Mouse (Mus musculus) liver, embryonic 16.5 days (tissue): ENCODE data around the gene Tmem116. TPM values are rescaled to one million over a fixed set of nuclear protein-coding genes. Genes with fewer than 3 reads are reported as not detected.
"Not testable (repeated sequence)": the region's sequence is repeated elsewhere in the genome, so short reads cannot be mapped to it uniquely, and the experiment has no call there.

Experiments used
- ATAC-seq: fragments of 200-750 bp; cut with Nextera tagmentation; 2 replicates; pipeline ENCODE4 v1.8.0; 2017; ENCODE audit warnings: low read depth, mild to moderate bottlenecking, moderate number of reproducible peaks, moderate library complexity
- H3K27ac ChIP-seq: fragments of 300-500 bp; sonication (generic); 2 replicates; pipeline ENCODE4 v1.5.1; 2014; ENCODE audit warnings: mild to moderate bottlenecking, low read length
- H3K27me3 ChIP-seq: fragments of 300-500 bp; sonication (generic); 2 replicates; pipeline ENCODE4 v1.6.1; 2014; ENCODE audit warnings: low read depth, low read length, mixed read lengths; ENCODE audit not compliant: control insufficient read depth, insufficient read depth
- H3K36me3 ChIP-seq: fragments of 300-500 bp; sonication (generic); 2 replicates; pipeline ENCODE4 v1.6.1; 2014; ENCODE audit warnings: mild to moderate bottlenecking; ENCODE audit not compliant: control insufficient read depth, insufficient read depth
- H3K4me1 ChIP-seq: fragments of 300-500 bp; sonication (generic); 2 replicates; pipeline ENCODE4 v1.6.1; 2014; ENCODE audit warnings: low read depth, low read length, mixed read lengths; ENCODE audit not compliant: control insufficient read depth
- H3K4me2 ChIP-seq: fragments of 300-500 bp; sonication (generic); 2 replicates; pipeline ENCODE4 v1.6.1; 2014; ENCODE audit warnings: low read depth, low read length, mixed read lengths
- H3K4me3 ChIP-seq: fragments of 300-500 bp; sonication (generic); 2 replicates; pipeline ENCODE4 v1.5.1; 2014; ENCODE audit warnings: low read depth, mild to moderate bottlenecking, low read length
- H3K9ac ChIP-seq: fragments of 300-500 bp; sonication (generic); 2 replicates; pipeline ENCODE4 v1.6.1; 2014; ENCODE audit warnings: low read depth, low read length
- H3K9me3 ChIP-seq: fragments of 300-500 bp; sonication (generic); replicated peaks from 2 replicates; pipeline ENCODE4 v1.6.1; 2016; ENCODE audit warnings: low read length; ENCODE audit not compliant: control insufficient read depth
- WGBS: fragments of 180-500 bp; shearing (Covaris S2); extraction: QIAGEN DNeasy Blood & Tissue Kit; methylation state at CpG from one replicate; pipeline ENCODE4 v1.1.7; 2014; ENCODE audit not compliant: insufficient replicate concordance; 5-methylcytosine and 5-hydroxymethylcytosine counted together
- polyA plus RNA-seq: library from polyadenylated mRNA; unstranded; fragments of >200 nt; fragmentation: Nextera tagmentation; extraction: Ambion mirVana; gene quantifications from 2 replicates; pipeline ENCODE4 v1.2.1, GENCODE M21; 2015

Gene Tmem116
- polyA plus RNA-seq, 1 experiment from 2014 or later = 1.2 TPM

GRCm38 (mm10) chr5:121474610-121475009, 22.9 kb downstream of the Tmem116 start:
- peaks cover 42% of the 10 kb centered on the region for H3K4me1 ChIP-seq
- ATAC-seq = no peak
- H3K4me2 ChIP-seq = no peak overlapping the region
- no peak overlapping the region for H3K4me3 ChIP-seq
- 73% methylated on average over 7 of the region's 7 CpGs for WGBS
- H3K27ac ChIP-seq = no peak overlapping the region
- no peaks in the 10 kb centered on the region for H3K36me3 ChIP-seq
- no peaks in the 10 kb centered on the region for H3K9me3 ChIP-seq
- no peak overlapping the region for H3K9ac ChIP-seq
- no peaks in the 10 kb centered on the region for H3K27me3 ChIP-seq

- Histone ChIP-seq H3K4me3 (no peak overlapping the region), H3K9me3 (no peaks in the 10 kb centered on the region), H3K4me1 (peaks cover 30% of the 10 kb centered on the region), H3K9ac (no peak overlapping the region), H3K4me2 (0 out of 2 replicates have a peak overlapping the region, but pooled peaks have one; percentile 12), H3K36me3 (no peaks in the 10 kb centered on the region), H3K27me3 (no peaks in the 10 kb centered on the region), H3K27ac (peak overlapping the region; percentile 65)
- ATAC-seq = peak; percentile 89
- 32% methylated on average over 1 of the region's 1 CpGs for WGBS
Measured at GRCm38 (mm10) chr5:121476040-121476439, 24.3 kb downstream of the Tmem116 start.

- peaks cover 23% of the 10 kb centered on the region for H3K4me1 ChIP-seq
- WGBS = 30% methylated on average over 3 of the region's 3 CpGs
- no peak for ATAC-seq
- no peak overlapping the region for H3K9ac ChIP-seq
- H3K9me3 ChIP-seq = no peaks in the 10 kb centered on the region
- H3K4me3 ChIP-seq = no peak overlapping the region
- no peak overlapping the region for H3K4me2 ChIP-seq
- H3K27me3 ChIP-seq = no peaks in the 10 kb centered on the region
- H3K27ac ChIP-seq = no peak overlapping the region
- no peaks in the 10 kb centered on the region for H3K36me3 ChIP-seq
Measured at GRCm38 (mm10) chr5:121477680-121478079, 26.0 kb downstream of the Tmem116 start.

GRCm38 (mm10) chr5:121484801-121485200, 33.1 kb downstream of the Tmem116 start:
- no peaks in the 10 kb centered on the region for H3K4me1 ChIP-seq
- H3K27ac ChIP-seq = no peak overlapping the region
- ATAC-seq = 0 out of 2 replicates have a peak, but pooled peaks have one; percentile 37
- H3K4me3 ChIP-seq = no peak overlapping the region
- H3K4me2 ChIP-seq = no peak overlapping the region
- no peaks in the 10 kb centered on the region for H3K9me3 ChIP-seq
- WGBS = 59% methylated on average over 5 of the region's 5 CpGs
- H3K36me3 ChIP-seq = no peaks in the 10 kb centered on the region
- no peaks in the 10 kb centered on the region for H3K27me3 ChIP-seq
- no peak overlapping the region for H3K9ac ChIP-seq

- no peak for ATAC-seq
- H3K4me3 ChIP-seq = no peak overlapping the region
- no peak overlapping the region for H3K9ac ChIP-seq
- H3K27me3 ChIP-seq = no peaks in the 10 kb centered on the region
- H3K4me1 ChIP-seq = no peaks in the 10 kb centered on the region
- no peaks in the 10 kb centered on the region for H3K36me3 ChIP-seq
- WGBS = 62% methylated on average over 8 of the region's 8 CpGs
- no peak overlapping the region for H3K4me2 ChIP-seq
- no peak overlapping the region for H3K27ac ChIP-seq
- no peaks in the 10 kb centered on the region for H3K9me3 ChIP-seq
Measured at GRCm38 (mm10) chr5:121493305-121493704, 41.6 kb downstream of the Tmem116 start.

- Histone ChIP-seq H3K9ac (no peak overlapping the region), H3K27me3 (no peaks in the 10 kb centered on the region), H3K27ac (no peak overlapping the region), H3K4me1 (peaks cover 7% of the 10 kb centered on the region), H3K9me3 (no peaks in the 10 kb centered on the region), H3K4me3 (no peak overlapping the region), H3K36me3 (no peaks in the 10 kb centered on the region), H3K4me2 (peak overlapping the region; percentile 29; the same call in 1 of the 2 replicates)
- no peak for ATAC-seq
- 18% methylated on average over 7 of the region's 7 CpGs for WGBS
Measured at GRCm38 (mm10) chr5:121500719-121501118, 49.0 kb downstream of the Tmem116 start.

- 12% methylated on average over 11 of the region's 17 CpGs for WGBS
- H3K4me2 ChIP-seq = peak overlapping the region; percentile 29
- ATAC-seq = 0 out of 2 replicates have a peak, but pooled peaks have one; percentile 21
Measured at GRCm38 (mm10) chr5:121501424-121501996, 49.8 kb downstream of the Tmem116 start.

GRCm38 (mm10) chr5:121503231-121503630, 51.5 kb downstream of the Tmem116 start, which contains the start of gene Adam1b:
TSS of gene Adam1b (minus strand) at chr5:121503435.
- peaks cover 7% of the 10 kb centered on the region for H3K4me1 ChIP-seq
- H3K9me3 ChIP-seq = no peaks in the 10 kb centered on the region
- H3K27me3 ChIP-seq = no peaks in the 10 kb centered on the region
- no peak for ATAC-seq
- no peak within 1 kb of the TSS for H3K4me2 ChIP-seq
- no peak within 1 kb of the TSS for H3K27ac ChIP-seq
- no peak within 1 kb of the TSS for H3K4me3 ChIP-seq
- no peak within 1 kb of the TSS for H3K9ac ChIP-seq
- 58% methylated on average over 3 of the region's 3 CpGs for WGBS
- no peaks in the 10 kb centered on the region for H3K36me3 ChIP-seq

More at GRCm38 (mm10) chr5:121501424-121501996, 49.8 kb downstream of the Tmem116 start:
- H3K4me1 ChIP-seq, H3K27ac ChIP-seq, H3K9me3 ChIP-seq, H3K36me3 ChIP-seq, H3K9ac ChIP-seq, H3K27me3 ChIP-seq: not testable (repeated sequence)
- 0 out of 2 replicates have a peak overlapping the region, but pooled peaks have one; percentile 7 for H3K4me3 ChIP-seq

- Histone ChIP-seq H3K4me3 (no peak overlapping the region), H3K9ac (no peak overlapping the region), H3K4me2 (no peak overlapping the region), H3K27me3 (no peaks in the 10 kb centered on the region), H3K4me1 (no peaks in the 10 kb centered on the region), H3K27ac (no peak overlapping the region), H3K9me3 (no peaks in the 10 kb centered on the region), H3K36me3 (no peaks in the 10 kb centered on the region)
- ATAC-seq = no peak
- WGBS = 64% methylated on average over 1 of the region's 1 CpGs
Measured at GRCm38 (mm10) chr5:121506846-121507245, 55.2 kb downstream of the Tmem116 start.
